Mouse (Mus musculus): ENCODE measurements around the gene Pik3ap1.

DNA sequence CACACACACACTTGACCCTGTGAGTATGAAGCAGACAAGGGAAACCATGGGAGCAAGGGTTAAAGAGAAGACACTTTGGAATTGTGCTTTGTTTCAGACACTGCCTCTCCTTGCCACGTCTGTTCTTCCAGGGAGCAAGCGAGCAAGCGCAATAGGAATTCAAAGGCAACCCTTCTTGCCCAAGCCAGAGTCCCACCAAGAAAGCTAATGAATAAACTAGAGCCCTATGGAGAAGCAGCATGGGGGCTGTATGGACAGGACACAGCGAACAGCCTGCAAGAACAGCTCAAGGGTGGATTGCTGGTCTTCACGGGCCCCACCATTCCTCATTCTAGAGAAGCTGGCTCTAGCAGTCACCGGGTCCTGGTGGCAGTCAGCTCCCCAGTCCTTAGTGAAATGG is 96.3 kb downstream of the Pik3ap1 start:
- TF ChIP-seq EP300 (IDR thresholded peaks at IDR 0.05; ENCODE audit: low read depth) (no peak), CTCF (IDR thresholded peaks at IDR 0.05; ENCODE audit: low read depth) (no peak)
